Mouse (Mus musculus): ENCODE data around the gene Fxyd6. TPM values are rescaled to one million over a fixed set of nuclear protein-coding genes. Genes with fewer than 3 reads are reported as not detected.

The Fxyd6 gene
- polyA plus RNA-seq, 1 experiment from 2014 or later = 63.2 TPM

- no peak for DNase-seq (ENCODE audit: low spot score)
- Histone ChIP-seq H3K4me1 (no peaks in the 10 kb centered on the region), H3K36me3 (no peaks in the 10 kb centered on the region), H3K27me3 (ENCODE audit: insufficient read depth, poor library complexity, severe bottlenecking) (peaks cover 47% of the 10 kb centered on the region), H3K4me3 (no peak overlapping the region), H3K27ac (no peak overlapping the region), H3K9me3 (no peaks in the 10 kb centered on the region)
- WGBS = 27% methylated on average over 8 of the region's 8 CpGs
Observed at GRCm38 (mm10) chr9:45417245-45417644, 47.3 kb downstream of the Fxyd6 start.

- Histone ChIP-seq H3K27ac (no peak overlapping the region), H3K27me3 (ENCODE audit: insufficient read depth, poor library complexity, severe bottlenecking) (peaks cover 46% of the 10 kb centered on the region), H3K4me3 (no peak overlapping the region), H3K4me1 (no peaks in the 10 kb centered on the region), H3K36me3 (no peaks in the 10 kb centered on the region), H3K9me3 (no peaks in the 10 kb centered on the region)
- WGBS = 55% methylated on average over 8 of the region's 8 CpGs
- no peak for DNase-seq (ENCODE audit: low spot score)
Observed at GRCm38 (mm10) chr9:45418252-45418651, 48.3 kb downstream of the Fxyd6 start.

DNA sequence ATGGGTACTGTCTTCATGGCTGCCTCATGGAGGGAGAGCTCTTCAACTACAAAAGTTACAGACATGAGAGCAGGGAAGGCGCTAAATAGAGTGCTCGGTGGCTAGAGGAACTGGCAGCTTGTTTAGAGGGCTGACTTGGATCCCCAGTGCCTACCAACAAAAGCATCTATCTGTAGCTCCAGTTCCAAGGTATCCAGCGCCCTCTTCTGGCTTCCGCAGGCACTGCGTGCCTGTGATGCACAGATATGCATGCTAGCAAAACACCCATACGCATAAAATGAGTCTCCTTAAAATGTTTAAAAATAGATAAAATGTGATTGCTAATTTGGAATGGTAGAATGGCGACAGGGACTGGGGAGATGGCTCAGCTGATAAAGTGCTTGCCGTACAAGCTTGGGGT, 51.2 kb downstream of the Fxyd6 start:
- Histone ChIP-seq H3K27ac (no peak overlapping the region), H3K4me3 (no peak overlapping the region), H3K9me3 (no peaks in the 10 kb centered on the region), H3K27me3 (ENCODE audit: insufficient read depth, poor library complexity, severe bottlenecking) (peaks cover 58% of the 10 kb centered on the region), H3K4me1 (no peaks in the 10 kb centered on the region), H3K36me3 (no peaks in the 10 kb centered on the region)
- 54% methylated on average over 8 of the region's 8 CpGs for WGBS
- DNase-seq (ENCODE audit: low spot score) = no peak

DNA sequence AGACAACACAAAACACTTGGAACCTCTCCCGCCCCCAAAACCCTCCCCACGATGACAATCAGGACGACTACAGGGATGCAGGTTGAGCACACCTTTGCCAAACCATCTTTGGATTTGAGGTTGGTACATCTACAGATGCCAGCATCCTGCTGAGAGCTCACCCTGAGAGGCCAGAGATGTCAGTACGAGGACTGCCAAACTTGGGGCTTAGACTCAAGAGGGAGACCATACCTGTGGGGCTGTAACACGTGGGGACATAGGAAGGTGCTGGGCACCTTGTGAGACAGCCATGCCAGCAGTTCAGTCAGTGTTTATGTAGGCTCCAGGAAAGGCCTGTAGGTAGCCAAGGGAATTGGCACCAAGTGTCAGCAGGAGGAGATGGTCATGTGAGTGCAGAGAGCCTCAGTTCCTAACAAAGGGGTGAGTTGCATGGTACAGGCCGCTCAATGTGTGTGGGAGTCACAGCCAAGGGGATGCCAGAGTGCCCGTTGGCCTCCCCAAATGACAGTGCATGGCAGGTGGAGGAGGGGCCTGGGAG, 52.8 kb downstream of the Fxyd6 start:
- DNase-seq (ENCODE audit: low spot score) = no peak
- Histone ChIP-seq H3K36me3 (no peaks in the 10 kb centered on the region), H3K4me1 (peaks cover 7% of the 10 kb centered on the region), H3K27me3 (ENCODE audit: insufficient read depth, poor library complexity, severe bottlenecking) (peaks cover 66% of the 10 kb centered on the region), H3K27ac (no peak overlapping the region), H3K4me3 (no peak overlapping the region), H3K9me3 (no peaks in the 10 kb centered on the region)
- 70% methylated on average over 7 of the region's 7 CpGs for WGBS

- no peak for DNase-seq (ENCODE audit: low spot score)
- Histone ChIP-seq H3K4me3 (no peak within 1 kb of the TSS), H3K27ac (no peak within 1 kb of the TSS), H3K27me3 (ENCODE audit: insufficient read depth, poor library complexity, severe bottlenecking) (peaks cover 72% of the 10 kb centered on the region), H3K36me3 (no peaks in the 10 kb centered on the region), H3K9me3 (no peaks in the 10 kb centered on the region), H3K4me1 (peaks cover 26% of the 10 kb centered on the region)
- 76% methylated on average over 4 of the region's 4 CpGs for WGBS
Observed at GRCm38 (mm10) chr9:45426456-45426855, 56.5 kb downstream of the Fxyd6 start, which contains the start of gene Dscaml1. Dscaml1 (plus strand) TSS chr9:45426628.

- Histone ChIP-seq H3K27me3 (ENCODE audit: insufficient read depth, poor library complexity, severe bottlenecking) (peaks cover 85% of the 10 kb centered on the region), H3K4me1 (peaks cover 26% of the 10 kb centered on the region)
Observed at GRCm38 (mm10) chr9:45429392-45429791, 59.4 kb downstream of the Fxyd6 start.

GRCm38 (mm10) chr9:45429951-45430697, 60.1 kb downstream of the Fxyd6 start:
- Histone ChIP-seq H3K4me1 (peaks cover 26% of the 10 kb centered on the region), H3K36me3 (no peaks in the 10 kb centered on the region), H3K27me3 (ENCODE audit: insufficient read depth, poor library complexity, severe bottlenecking) (peaks cover 90% of the 10 kb centered on the region), H3K27ac (no peak overlapping the region; the same call in 1 of the 2 replicates), H3K4me3 (peak overlapping the region; percentile 60), H3K9me3 (no peaks in the 10 kb centered on the region)
- 1% methylated on average over 49 of the region's 54 CpGs for WGBS
- DNase-seq (ENCODE audit: low spot score) = no peak

More at GRCm38 (mm10) chr9:45429392-45429791, 59.4 kb downstream of the Fxyd6 start:
- Histone ChIP-seq H3K9me3 (no peaks in the 10 kb centered on the region), H3K27ac (no peak overlapping the region), H3K4me3 (no peak overlapping the region; the same call in 1 of the 2 replicates), H3K36me3 (no peaks in the 10 kb centered on the region)
- 9% methylated on average over 5 of the region's 5 CpGs for WGBS
- DNase-seq (ENCODE audit: low spot score) = no peak

DNA sequence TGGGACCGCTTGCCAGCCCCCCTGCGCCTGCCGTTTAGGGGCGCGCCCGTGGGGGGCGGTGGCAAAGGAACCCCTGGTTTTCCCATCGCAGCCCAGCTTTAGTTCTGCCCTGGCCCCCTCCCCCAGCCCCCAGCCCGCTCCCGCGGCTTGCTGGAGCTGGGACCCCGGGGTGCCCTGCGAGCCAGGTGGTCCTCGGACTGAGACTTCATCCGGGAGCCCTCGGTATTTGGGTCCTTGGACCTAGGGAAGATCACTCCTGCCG, 60.6 kb downstream of the Fxyd6 start:
- no peaks in the 10 kb centered on the region for H3K9me3 ChIP-seq
- peaks cover 26% of the 10 kb centered on the region for H3K4me1 ChIP-seq
- no peak for DNase-seq (ENCODE audit: low spot score)
- 2% methylated on average over 16 of the region's 17 CpGs for WGBS
- no peak overlapping the region; the same call in 1 of the 2 replicates for H3K27ac ChIP-seq
- no peaks in the 10 kb centered on the region for H3K36me3 ChIP-seq
- H3K4me3 ChIP-seq = peak overlapping the region; percentile 60
- peaks cover 93% of the 10 kb centered on the region for H3K27me3 ChIP-seq (ENCODE audit: insufficient read depth, poor library complexity, severe bottlenecking)

GRCm38 (mm10) chr9:45431150-45431549, 61.2 kb downstream of the Fxyd6 start:
- peak overlapping the region; percentile 60 for H3K4me3 ChIP-seq
- 6% methylated on average over 26 of the region's 26 CpGs for WGBS
- no peaks in the 10 kb centered on the region for H3K9me3 ChIP-seq
- H3K27ac ChIP-seq = no peak overlapping the region
- peaks cover 93% of the 10 kb centered on the region for H3K27me3 ChIP-seq (ENCODE audit: insufficient read depth, poor library complexity, severe bottlenecking)
- no peak for DNase-seq (ENCODE audit: low spot score)
- peaks cover 26% of the 10 kb centered on the region for H3K4me1 ChIP-seq
- H3K36me3 ChIP-seq = no peaks in the 10 kb centered on the region

DNA sequence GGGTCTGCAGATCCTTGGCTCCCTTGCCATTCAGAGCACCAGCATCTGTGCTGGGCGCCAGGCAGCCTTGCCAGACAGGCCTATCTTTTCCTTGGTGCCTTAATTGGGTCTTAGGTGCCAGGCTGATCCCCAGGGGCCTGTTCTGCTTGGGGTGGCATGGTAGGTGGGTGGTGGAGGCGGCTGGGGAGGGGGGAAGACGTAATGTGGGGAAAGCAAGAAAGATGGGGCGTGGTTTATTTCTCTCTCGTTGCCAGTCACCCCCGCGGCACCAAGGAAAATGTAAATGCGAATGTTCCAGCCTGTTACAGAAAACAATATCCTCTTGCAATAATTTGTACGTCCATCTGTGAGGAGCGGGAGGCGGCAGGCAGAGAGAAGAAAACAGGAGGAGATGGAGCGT, 62.7 kb downstream of the Fxyd6 start:
- H3K36me3 ChIP-seq = no peaks in the 10 kb centered on the region
- DNase-seq (ENCODE audit: low spot score) = no peak
- 72% methylated on average over 12 of the region's 12 CpGs for WGBS
- no peaks in the 10 kb centered on the region for H3K9me3 ChIP-seq
- no peak overlapping the region for H3K4me3 ChIP-seq
- H3K4me1 ChIP-seq = peaks cover 19% of the 10 kb centered on the region
- H3K27me3 ChIP-seq (ENCODE audit: insufficient read depth, poor library complexity, severe bottlenecking) = peaks cover 89% of the 10 kb centered on the region
- no peak overlapping the region for H3K27ac ChIP-seq

DNA sequence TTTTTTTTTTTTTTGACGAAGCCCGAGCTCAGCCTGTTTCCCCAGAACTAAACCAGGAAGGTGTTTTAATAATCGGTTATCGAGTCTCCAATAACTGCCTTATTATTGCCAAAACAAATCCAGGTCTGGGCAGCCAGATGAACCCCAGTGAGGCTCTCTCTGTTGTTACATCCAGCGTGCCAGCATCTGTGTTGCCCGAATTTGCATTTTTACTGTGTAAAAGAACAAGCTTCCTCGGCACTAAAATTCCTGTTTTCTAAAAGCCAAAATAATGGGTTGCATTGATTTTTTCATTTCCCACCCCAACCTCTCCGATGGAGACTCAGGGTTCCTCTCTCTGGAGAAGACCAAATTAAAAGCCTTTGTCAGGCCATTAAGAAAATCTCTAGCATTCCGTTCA, 63.1 kb downstream of the Fxyd6 start:
- peaks cover 19% of the 10 kb centered on the region for H3K4me1 ChIP-seq
- 79% methylated on average over 9 of the region's 9 CpGs for WGBS

DNA sequence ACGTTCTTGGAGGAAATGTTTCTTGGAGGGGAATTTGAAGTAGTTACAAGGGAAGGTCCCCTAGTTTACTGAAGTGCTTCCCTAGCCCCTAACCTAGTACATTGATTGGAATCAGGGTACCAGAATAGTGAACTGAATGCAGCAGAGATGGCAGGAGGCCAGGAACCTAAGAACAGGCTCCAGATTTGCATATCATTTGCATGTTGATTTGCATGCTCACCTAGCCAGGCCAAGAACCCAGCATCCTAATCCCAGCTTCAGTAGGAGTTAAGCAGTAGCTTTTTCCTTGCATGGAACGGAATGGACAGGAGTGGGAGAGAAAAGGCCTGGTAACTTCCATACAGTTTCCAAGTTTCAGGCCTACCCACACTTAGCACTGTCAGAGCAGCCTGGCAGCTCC, 64.2 kb downstream of the Fxyd6 start:
- no peaks in the 10 kb centered on the region for H3K9me3 ChIP-seq
- WGBS = 82% methylated on average over 2 of the region's 2 CpGs
- no peak for DNase-seq (ENCODE audit: low spot score)
- H3K4me1 ChIP-seq = peaks cover 19% of the 10 kb centered on the region
- no peak overlapping the region for H3K27ac ChIP-seq
- H3K27me3 ChIP-seq (ENCODE audit: insufficient read depth, poor library complexity, severe bottlenecking) = peaks cover 74% of the 10 kb centered on the region
- H3K36me3 ChIP-seq = no peaks in the 10 kb centered on the region
- no peak overlapping the region for H3K4me3 ChIP-seq

More for the DNA sequence above, 63.1 kb downstream of the Fxyd6 start:
- no peaks in the 10 kb centered on the region for H3K9me3 ChIP-seq
- no peak overlapping the region for H3K4me3 ChIP-seq
- no peak for DNase-seq (ENCODE audit: low spot score)
- H3K27me3 ChIP-seq (ENCODE audit: insufficient read depth, poor library complexity, severe bottlenecking) = peaks cover 84% of the 10 kb centered on the region
- H3K36me3 ChIP-seq = no peaks in the 10 kb centered on the region
- no peak overlapping the region for H3K27ac ChIP-seq

GRCm38 (mm10) chr9:45439025-45439424, 69.0 kb downstream of the Fxyd6 start:
- 74% methylated on average over 4 of the region's 4 CpGs for WGBS
- Histone ChIP-seq H3K4me3 (no peak overlapping the region), H3K36me3 (no peaks in the 10 kb centered on the region), H3K27me3 (ENCODE audit: insufficient read depth, poor library complexity, severe bottlenecking) (peaks cover 70% of the 10 kb centered on the region), H3K4me1 (no peaks in the 10 kb centered on the region; the same call in 1 of the 2 replicates), H3K9me3 (no peaks in the 10 kb centered on the region), H3K27ac (no peak overlapping the region)
- DNase-seq (ENCODE audit: low spot score) = no peak

Measured in heart, embryonic 10.5 days (tissue).